Mouse (Mus musculus) CH12.LX (cell line): Measurements from ENCODE around the gene Bean1. TPM values are rescaled to one million over a fixed set of nuclear protein-coding genes. Genes with fewer than 3 reads are reported as not detected.

Experiments
- DNase-seq: peaks from one replicate; pipeline ENCODE4 v3.0.0-alpha.2; 2013; ENCODE audit errors: extremely low read depth
- H3K27ac ChIP-seq: 2 replicates; pipeline ENCODE4 v1.5.1; 2012; ENCODE audit warnings: low read depth, mild to moderate bottlenecking, control low read depth, moderate library complexity; ENCODE audit not compliant: insufficient read depth
- H3K27me3 ChIP-seq: replicated peaks from 2 replicates; pipeline ENCODE3; 2012; ENCODE audit warnings: inconsistent platforms
- H3K36me3 ChIP-seq, 2 experiments: replicated peaks in 1 of 2; 2 replicates each; pipeline versions ENCODE3 to v1.6.1; 2012; ENCODE audit warnings: inconsistent platforms in 1 of 2, low read length in 1 of 2, mild to moderate bottlenecking in 1 of 2, mixed read lengths in 1 of 2, moderate library complexity in 1 of 2; ENCODE audit not compliant: control insufficient read depth in 1 of 2, insufficient read depth in 1 of 2
- H3K4me1 ChIP-seq, 2 experiments: 2 replicates each; pipeline ENCODE4 v1.6.1; 2012; ENCODE audit warnings: inconsistent platforms in 1 of 2, moderate library complexity in 1 of 2; ENCODE audit not compliant: insufficient read depth in 2 of 2, control insufficient read depth in 1 of 2
- H3K4me2 ChIP-seq: 2 replicates; pipeline ENCODE4 v1.6.1; 2012; ENCODE audit warnings: low read depth, mild to moderate bottlenecking, control low read depth; ENCODE audit not compliant: poor library complexity, insufficient read depth, severe bottlenecking
- H3K4me3 ChIP-seq, 3 experiments: fragments of 150-350 bp in 1 of 3; sonication (generic) in 1 of 3; replicated peaks in 1 of 3; 2 replicates each; pipeline versions ENCODE3 to v1.5.1; 2011 to 2012; ENCODE audit warnings: low read depth in 2 of 3, low read length in 2 of 3, mild to moderate bottlenecking in 2 of 3, moderate library complexity in 2 of 3, control low read depth in 1 of 3, improper control_type of control experiment in 1 of 3, inconsistent platforms in 1 of 3, mixed read lengths in 1 of 3; ENCODE audit not compliant: poor library complexity in 1 of 3
- H3K79me2 ChIP-seq: replicated peaks from 2 replicates; pipeline ENCODE4 v1.6.1; 2012; ENCODE audit warnings: mild to moderate bottlenecking, moderate library complexity; ENCODE audit not compliant: control insufficient read depth, poor library complexity, insufficient read depth, severe bottlenecking; ENCODE audit errors: extremely low read depth
- H3K9ac ChIP-seq: 2 replicates; pipeline ENCODE4 v1.6.1; 2012; ENCODE audit warnings: low read depth, mild to moderate bottlenecking, control low read depth, moderate library complexity; ENCODE audit not compliant: insufficient read depth
- H3K9me3 ChIP-seq: replicated peaks from 2 replicates; pipeline ENCODE3; 2012; ENCODE audit warnings: low read length, inconsistent platforms, mixed read lengths
- CTCF ChIP-seq, 2 experiments: IDR thresholded peaks in 1 of 2; conservative IDR thresholded peaks in 1 of 2; 2 replicates each; pipeline ENCODE4 v1.5.1; 2011 to 2012; ENCODE audit warnings: low read depth in 2 of 2, low read length in 2 of 2, improper control_type of control experiment in 1 of 2, inconsistent platforms in 1 of 2, mild to moderate bottlenecking in 1 of 2, moderate library complexity in 1 of 2
- ELF1 ChIP-seq: IDR thresholded peaks from 2 replicates; pipeline ENCODE4 v1.6.1; 2014; ENCODE audit warnings: low read depth, mild to moderate bottlenecking, inconsistent platforms, low read length, improper control_type of control experiment
- ETS1 ChIP-seq: conservative IDR thresholded peaks from 2 replicates; pipeline ENCODE4 v1.6.1; 2012; ENCODE audit warnings: low read depth, mild to moderate bottlenecking, inconsistent platforms, low read length, improper control_type of control experiment, moderate library complexity
- GABPA ChIP-seq: IDR thresholded peaks from 2 replicates; pipeline ENCODE4 v1.6.1; 2012; ENCODE audit warnings: low read depth, low read length, improper control_type of control experiment, inconsistent platforms; ENCODE audit not compliant: insufficient replicate concordance
- JUN ChIP-seq: IDR thresholded peaks from 2 replicates; pipeline ENCODE4 v1.6.1; 2011; ENCODE audit warnings: low read depth, mild to moderate bottlenecking, low read length, improper control_type of control experiment, moderate library complexity; ENCODE audit not compliant: insufficient read depth
- MAFK ChIP-seq: IDR thresholded peaks from 2 replicates; pipeline ENCODE4 v1.6.1; 2011; ENCODE audit warnings: low read length, improper control_type of control experiment; ENCODE audit not compliant: insufficient replicate concordance
- MXI1 ChIP-seq: IDR thresholded peaks from 2 replicates; pipeline ENCODE4 v1.6.1; 2011; ENCODE audit warnings: mild to moderate bottlenecking, low read depth, low read length, improper control_type of control experiment
- NRF1 ChIP-seq: IDR thresholded peaks from 2 replicates; pipeline ENCODE4 v1.6.1; 2014; ENCODE audit warnings: low read depth, mild to moderate bottlenecking, inconsistent platforms, low read length, improper control_type of control experiment, moderate library complexity
- POLR2A ChIP-seq: IDR thresholded peaks from 2 replicates; pipeline ENCODE4 v1.6.1; 2011; ENCODE audit warnings: low read depth, mild to moderate bottlenecking, improper control_type of control experiment, low read length
- RAD21 ChIP-seq: IDR thresholded peaks from 2 replicates; pipeline ENCODE4 v1.6.1; 2011; ENCODE audit warnings: low read depth, mild to moderate bottlenecking, low read length, improper control_type of control experiment, moderate library complexity
- RCOR1 ChIP-seq: conservative IDR thresholded peaks from 2 replicates; pipeline ENCODE4 v1.6.1; 2012; ENCODE audit warnings: low read depth, mild to moderate bottlenecking, inconsistent platforms, low read length, improper control_type of control experiment
- UBTF ChIP-seq: IDR thresholded peaks from 2 replicates; pipeline ENCODE4 v1.6.1; 2012; ENCODE audit warnings: low read depth, mild to moderate bottlenecking, inconsistent platforms, low read length, improper control_type of control experiment, moderate library complexity
- ZNF384 ChIP-seq: IDR thresholded peaks from 2 replicates; pipeline ENCODE4 v1.6.1; 2012; ENCODE audit warnings: low read depth, low read length, improper control_type of control experiment, inconsistent platforms
- dilution Hi-C: fragments of 300-500 bp; cut with MboI; formaldehyde crosslinking; loops from 2 replicates; pipeline ENCODE4 v1.14.3; 2020; ENCODE audit warnings: low sequenced_read_pairs; ENCODE audit not compliant: extremely low pct_unique_long_range_greater_than_20kb, extremely low pct_ligation_motif_present
- in situ Hi-C: fragments of 300-500 bp; cut with MboI; formaldehyde crosslinking; loops from 3 replicates; pipeline ENCODE4 v1.14.3; 2019; ENCODE audit warnings: low sequenced_read_pairs, low pct_ligation_motif_present, low pct_unique_long_range_greater_than_20kb, mixed read lengths
- polyA plus RNA-seq: library from polyadenylated mRNA; unstranded; fragments of >175 nt; gene quantifications from 2 replicates; pipeline ENCODE4 v1.2.1, GENCODE M21; 2012; ENCODE audit warnings: low read depth; ENCODE audit not compliant: insufficient read length
- total RNA-seq, 2 experiments: library from RNA; depleted of rRNA; stranded (reverse); fragments of 300-350 nt in 1 of 2; fragments of >200 nt in 1 of 2; gene quantifications; 2 replicates each; pipeline ENCODE4 v1.2.3; 2012 to 2014

Gene Bean1
- total and polyA plus RNA-seq, 3 experiments: not detected

DNA sequence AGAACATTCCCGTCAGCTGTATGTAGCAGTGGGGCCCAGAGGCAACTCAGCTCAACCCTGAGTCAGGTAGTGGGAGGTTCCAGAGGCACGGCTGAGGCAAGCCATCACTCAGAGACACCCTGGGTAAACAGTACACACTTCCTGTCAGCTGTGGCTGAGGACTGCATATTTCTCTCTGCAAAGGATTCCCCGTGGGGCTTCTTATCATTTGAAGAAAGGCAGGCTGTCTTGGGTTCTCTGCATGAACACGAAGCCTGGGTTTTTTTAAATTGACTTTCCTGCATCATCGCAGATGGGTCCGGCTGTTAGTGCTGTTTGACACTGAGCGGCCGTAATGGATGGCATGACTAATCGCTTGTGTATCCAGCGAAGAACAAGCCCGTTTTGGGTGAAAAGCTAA is 21.3 kb downstream of the Bean1 start:
- dilution Hi-C loops (no loop called here), in situ Hi-C loops (no loop called here)
- Histone ChIP-seq H3K4me3 (no peak overlapping the region), H3K36me3 (no peaks in the 10 kb centered on the region), H3K9me3 (peaks cover 15% of the 10 kb centered on the region), H3K9ac (no peak overlapping the region), H3K4me1 (peaks cover 2 to 12% of the 10 kb centered on the region in 2 experiments; a peak in 2 of 4 replicates), H3K4me2 (peak overlapping the region; percentile 51), H3K79me2 (no peaks in the 10 kb centered on the region), H3K27me3 (peaks cover 35% of the 10 kb centered on the region), H3K27ac (no peak overlapping the region)
- no peak for TF ChIP-seq UBTF
- peak; percentile 46; the same call in 1 of the 2 replicates for TF ChIP-seq ELF1
- TF ChIP-seq ETS1: peak; percentile 62
- TF ChIP-seq POLR2A: no peak
- no peak for TF ChIP-seq ZNF384
- TF ChIP-seq JUN: no peak
- TF ChIP-seq GABPA: no peak
- TF ChIP-seq RAD21: no peak
- no peak for TF ChIP-seq NRF1
- DNase-seq: peak; percentile 37

DNA sequence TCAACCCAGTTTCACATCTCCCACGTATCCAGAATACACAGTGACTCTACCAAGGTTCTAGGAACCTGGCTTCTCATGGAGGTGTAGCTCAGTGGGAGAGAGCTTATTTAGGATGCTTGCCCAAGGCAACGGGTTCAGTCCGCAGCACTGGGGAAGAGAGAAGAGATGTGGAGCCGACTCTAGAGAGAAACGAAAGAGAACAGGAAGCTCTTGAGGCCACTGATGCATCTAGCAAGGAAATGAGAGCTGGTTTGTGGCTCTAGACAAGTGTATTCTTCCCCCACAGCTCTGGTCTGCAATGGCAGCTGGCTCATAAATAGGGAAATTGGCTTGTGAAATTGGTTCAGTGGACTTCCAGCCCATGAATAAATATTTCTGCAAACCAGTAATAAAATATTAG is 29.6 kb downstream of the Bean1 start:
- TF ChIP-seq MXI1 (no peak), CTCF (conservative IDR thresholded peaks at IDR 0.05 in 1 of 2, IDR thresholded peaks at IDR 0.05 in 1 of 2; ENCODE audit: low read depth in 2 of 2, low read length in 2 of 2) (no peak)
- Histone ChIP-seq H3K4me1 (peaks cover 6 to 15% of the 10 kb centered on the region in 2 experiments; a peak in 3 of 4 replicates), H3K9ac (peak overlapping the region; percentile 4; the same call in 1 of the 2 replicates), H3K4me3 (no peak overlapping the region), H3K27me3 (peaks cover 67% of the 10 kb centered on the region), H3K27ac (no peak overlapping the region), H3K36me3 (no peaks in the 10 kb centered on the region), H3K79me2 (no peaks in the 10 kb centered on the region), H3K9me3 (peaks cover 8% of the 10 kb centered on the region), H3K4me2 (peak overlapping the region; percentile 29)
- in situ Hi-C loops (no loop called here), dilution Hi-C loops (no loop called here)
- DNase-seq: peak; percentile 35

DNA sequence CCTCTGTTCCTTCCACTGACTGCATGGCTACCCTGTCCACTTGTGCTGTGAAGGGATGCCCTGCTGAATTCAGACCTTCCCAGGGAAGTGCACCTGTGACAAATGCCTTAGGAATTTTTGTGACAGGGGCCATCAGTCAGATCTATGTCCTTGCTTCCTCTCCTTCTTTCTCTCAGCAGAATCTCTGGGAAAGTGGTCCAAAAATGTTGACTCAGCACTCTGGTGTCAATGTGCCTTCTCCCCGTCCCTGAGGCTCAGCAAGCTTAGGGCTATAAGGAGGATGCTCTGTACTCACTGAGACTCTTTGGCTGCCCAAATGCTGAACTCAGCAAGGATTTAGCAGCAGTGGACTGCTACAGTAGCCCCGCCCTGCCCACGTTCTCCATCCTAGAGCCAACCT is 31.4 kb downstream of the Bean1 start:
- Histone ChIP-seq H3K4me1 (peaks cover 6 to 15% of the 10 kb centered on the region in 2 experiments; a peak in 3 of 4 replicates), H3K27me3 (peaks cover 81% of the 10 kb centered on the region), H3K36me3 (no peaks in the 10 kb centered on the region), H3K4me3 (no peak overlapping the region), H3K79me2 (no peaks in the 10 kb centered on the region), H3K9ac (no peak overlapping the region), H3K9me3 (peaks cover under 1% of the 10 kb centered on the region), H3K4me2 (no peak overlapping the region), H3K27ac (no peak overlapping the region)
- DNase-seq: no peak
- dilution Hi-C loops: no loop called here
- in situ Hi-C loops: no loop called here
- TF ChIP-seq RCOR1 (no peak), MAFK (peak; percentile 83)
